Mouse (Mus musculus): ENCODE measurements around the gene Trim9. TPM values are rescaled to one million over a fixed set of nuclear protein-coding genes. Genes with fewer than 3 reads are reported as not detected.

Gene Trim9
- polyA plus RNA-seq, 2 experiments from 2014 or later, result 0.08 TPM; not detected in 1

GRCm38 (mm10) chr12:70251210-70251884 is 96.1 kb downstream of the Trim9 start:
- no peak for ATAC-seq

- no peak for ATAC-seq
Observed at GRCm38 (mm10) chr12:70249616-70250157, 97.7 kb downstream of the Trim9 start.

- no peak for ATAC-seq
Observed at GRCm38 (mm10) chr12:70247683-70248474, 99.5 kb downstream of the Trim9 start.

GRCm38 (mm10) chr12:70242550-70242949 is 104.9 kb downstream of the Trim9 start:
- no peak for ATAC-seq

GRCm38 (mm10) chr12:70239741-70240140 is 107.7 kb downstream of the Trim9 start:
- no peak for ATAC-seq

GRCm38 (mm10) chr12:70238604-70239003 is 108.8 kb downstream of the Trim9 start:
- no peak for ATAC-seq

GRCm38 (mm10) chr12:70234938-70235484 is 112.4 kb downstream of the Trim9 start:
- ATAC-seq, result no peak

GRCm38 (mm10) chr12:70234411-70234810 is 113.0 kb downstream of the Trim9 start:
- ATAC-seq, result peak; percentile 67

- no peak for ATAC-seq
Observed at GRCm38 (mm10) chr12:70233637-70234315, 113.6 kb downstream of the Trim9 start.

GRCm38 (mm10) chr12:70232020-70232544 is 115.3 kb downstream of the Trim9 start:
- peak; percentile 92 for ATAC-seq

- no peak for ATAC-seq
Observed at GRCm38 (mm10) chr12:70231294-70231693, 116.1 kb downstream of the Trim9 start, which contains the start of gene Pygl. Pygl (minus strand) TSS chr12:70231488.

- ATAC-seq, result no peak
Observed at GRCm38 (mm10) chr12:70228155-70228554, 119.3 kb downstream of the Trim9 start.

- peak; percentile 23 for ATAC-seq
Observed at GRCm38 (mm10) chr12:70227121-70227932, 120.1 kb downstream of the Trim9 start.

- ATAC-seq, result no peak
Observed at GRCm38 (mm10) chr12:70226655-70227054, 120.8 kb downstream of the Trim9 start.

- no peak for ATAC-seq
Observed at GRCm38 (mm10) chr12:70223331-70223730, 124.1 kb downstream of the Trim9 start.

- ATAC-seq, result no peak
Observed at GRCm38 (mm10) chr12:70221425-70221824, 126.0 kb downstream of the Trim9 start.

- peak; percentile 63 for ATAC-seq
Observed at GRCm38 (mm10) chr12:70218795-70219540, 128.4 kb downstream of the Trim9 start.

GRCm38 (mm10) chr12:70216229-70216800 is 131.1 kb downstream of the Trim9 start:
- no peak for ATAC-seq

GRCm38 (mm10) chr12:70214281-70214680 is 133.1 kb downstream of the Trim9 start:
- no peak for ATAC-seq

GRCm38 (mm10) chr12:70213601-70214000 is 133.8 kb downstream of the Trim9 start:
- no peak for ATAC-seq
